Comparison of ENCODE assay signal across 7 mouse cellular contexts in genomic region chr7:102249531-102249895, GRCm38 (mm10). TPM values are rescaled to one million over a fixed set of nuclear protein-coding genes. Genes with fewer than 3 reads are reported as not detected.
DNase-seq lines count a peak whose midpoint lies in the region; ATAC-seq and TF ChIP-seq lines count a peak whose summit lies in the region.

No protein-coding gene starts in this region.

- TF ChIP-seq CTCF in lung, adult 2 months (IDR thresholded peaks at IDR 0.05; ENCODE audit: insufficient read depth, low read length): no peak
- TF ChIP-seq CTCF in bone marrow, adult 2 months (IDR thresholded peaks at IDR 0.05; ENCODE audit: control insufficient read depth, insufficient read depth, low read length): no peak
- no peak for TF ChIP-seq CTCF in lung, postnatal 0 days (IDR thresholded peaks at IDR 0.05)

- H3K9ac ChIP-seq in lung, postnatal 0 days (replicated peaks; ENCODE audit: low read depth): peak overlapping the region; percentile 95
- peak overlapping the region; percentile 88 for H3K9ac ChIP-seq in stomach, embryonic 14.5 days (replicated peaks; ENCODE audit: low read depth, low read length)

- ATAC-seq in lung, postnatal 0 days: peak; percentile 5
- ATAC-seq in stomach, embryonic 14.5 days (ENCODE audit: insufficient number of reproducible peaks, insufficient read depth, low FRiP score, low read depth): peak; percentile 12

- peak overlapping the region; percentile 81 for H3K4me2 ChIP-seq in lung, postnatal 0 days (replicated peaks; ENCODE audit: low read depth, low read length)
- peak overlapping the region; percentile 83 for H3K4me2 ChIP-seq in stomach, embryonic 14.5 days (replicated peaks; ENCODE audit: low read depth, low read length)

- under 1% methylated on average over 23 of the region's 23 CpGs for WGBS in lung, adult 2 months
- 0% methylated on average over 23 of the region's 23 CpGs for WGBS in bone marrow, adult 2 months
- under 1% methylated on average over 23 of the region's 23 CpGs for WGBS in lung, postnatal 0 days
- WGBS in stomach, embryonic 14.5 days: 0% methylated on average over 22 of the region's 23 CpGs

- H3K36me3 ChIP-seq in lung, postnatal 0 days (ENCODE audit: insufficient read depth, low read length): no peaks in the 10 kb centered on the region
- H3K36me3 ChIP-seq in stomach, embryonic 14.5 days (ENCODE audit: control insufficient read depth, insufficient read depth, low read length): no peaks in the 10 kb centered on the region

- no peaks in the 10 kb centered on the region for H3K27me3 ChIP-seq in lung, postnatal 0 days (replicated peaks; ENCODE audit: insufficient read depth, low read length)
- H3K27me3 ChIP-seq in stomach, embryonic 14.5 days (ENCODE audit: control insufficient read depth, insufficient read depth, low read length): no peaks in the 10 kb centered on the region

- no peak for DNase-seq in lung, adult 2 months
- DNase-seq in lung, postnatal 25 days (ENCODE audit: low spot score): no peak
- peak; percentile 48 for DNase-seq in forelimb bud, embryonic 11.5 days (ENCODE audit: low read depth, low spot score)
- peak; percentile 64 for DNase-seq in lung, postnatal 0 days (ENCODE audit: low spot score)
- DNase-seq in adrenal gland, adult 2 months: no peak

- peak; percentile 10; the same call in 1 of the 2 replicates for TF ChIP-seq POLR2A in lung, adult 2 months (IDR thresholded peaks at IDR 0.05; ENCODE audit: borderline replicate concordance, extremely low read depth, low read depth, low read length)
- TF ChIP-seq POLR2A in bone marrow, adult 2 months (IDR thresholded peaks at IDR 0.05; ENCODE audit: borderline replicate concordance, control insufficient read depth, low read depth, low read length): 0 out of 2 replicates have a peak, but pooled peaks have one; percentile 8

- TF ChIP-seq EP300 in lung, postnatal 0 days (IDR thresholded peaks at IDR 0.05): no peak

- H3K4me3 ChIP-seq in lung, adult 2 months (replicated peaks; ENCODE audit: extremely low read depth, low read depth, low read length): peak overlapping the region; percentile 80
- H3K4me3 ChIP-seq in bone marrow, adult 2 months (replicated peaks; ENCODE audit: control insufficient read depth, low read depth, low read length): peak overlapping the region; percentile 98
- peak overlapping the region; percentile 93 for H3K4me3 ChIP-seq in lung, postnatal 0 days (ENCODE audit: low read depth, low read length)
- H3K4me3 ChIP-seq in stomach, embryonic 14.5 days (ENCODE audit: low read depth, low read length): peak overlapping the region; percentile 97

- H3K27ac ChIP-seq in bone marrow, adult 2 months (ENCODE audit: control insufficient read depth, insufficient read depth, low read depth, low read length, poor library complexity): peak overlapping the region; percentile 97
- peak overlapping the region; percentile 99 for H3K27ac ChIP-seq in lung, postnatal 0 days (ENCODE audit: low read length)
- H3K27ac ChIP-seq in stomach, embryonic 14.5 days (ENCODE audit: low read length): peak overlapping the region; percentile 99

- no peaks in the 10 kb centered on the region for H3K9me3 ChIP-seq in lung, postnatal 0 days (ENCODE audit: low read length)
- no peaks in the 10 kb centered on the region for H3K9me3 ChIP-seq in stomach, embryonic 14.5 days (ENCODE audit: control insufficient read depth, low read depth, low read length)

- H3K4me1 ChIP-seq in lung, adult 2 months (ENCODE audit: control insufficient read depth, insufficient read depth, low read length): peaks cover 41% of the 10 kb centered on the region
- H3K4me1 ChIP-seq in bone marrow, adult 2 months (ENCODE audit: control insufficient read depth, insufficient read depth, low read length): peaks cover 4% of the 10 kb centered on the region
- peaks cover 42% of the 10 kb centered on the region for H3K4me1 ChIP-seq in lung, postnatal 0 days (ENCODE audit: insufficient read depth, low read depth, low read length)
- H3K4me1 ChIP-seq in stomach, embryonic 14.5 days (ENCODE audit: control insufficient read depth, insufficient read depth, low read length): peaks cover 36% of the 10 kb centered on the region

RNA-seq across cellular contexts. Expression of gene Rhog, which starts 6.3 kb away (rescaled TPM):
- 101 and 113 TPM in 2 replicates for polyA plus RNA-seq in lung, adult 2 months (2012; rRNA removed)
- polyA plus RNA-seq in bone marrow, adult 2 months (2011; ENCODE audit: insufficient read depth, insufficient read length, low replicate concordance, missing spikeins): 89.0 and 95.2 TPM in 2 replicates
- 133 and 141 TPM in 2 replicates for polyA plus RNA-seq in lung, postnatal 0 days (2015; fragmentation: Nextera tagmentation; extraction: Ambion mirVana)
- polyA plus RNA-seq in stomach, embryonic 14.5 days (2014; fragmentation: Nextera tagmentation; extraction: Ambion mirVana): 61.6 and 65.1 TPM in 2 replicates
- total RNA-seq in adrenal gland, adult 2 months (2021): 10 to 100 TPM; 48.0 to 62.7 TPM
- 60.0 and 69.0 TPM in 2 replicates for polyA plus RNA-seq in adrenal gland, adult 2 months (2012; rRNA removed)

RNA-seq across cellular contexts. Expression of gene Stim1, which starts 18.1 kb away (rescaled TPM):
- polyA plus RNA-seq in lung, adult 2 months (2012; rRNA removed): 74.0 and 78.7 TPM in 2 replicates
- 12.8 and 24.8 TPM in 2 replicates for polyA plus RNA-seq in bone marrow, adult 2 months (2011; ENCODE audit: insufficient read depth, insufficient read length, low replicate concordance, missing spikeins)
- polyA plus RNA-seq in lung, postnatal 0 days (2015; fragmentation: Nextera tagmentation; extraction: Ambion mirVana): 18.6 and 19.1 TPM in 2 replicates
- polyA plus RNA-seq in stomach, embryonic 14.5 days (2014; fragmentation: Nextera tagmentation; extraction: Ambion mirVana): 24.9 and 25.6 TPM in 2 replicates
- total RNA-seq in adrenal gland, adult 2 months (2021): 10 to 100 TPM; 68.2 to 74.8 TPM
- polyA plus RNA-seq in adrenal gland, adult 2 months (2012; rRNA removed): 68.4 and 77.7 TPM in 2 replicates

RNA-seq across cellular contexts. Expression of gene Pgap2, which starts 39.5 kb away (rescaled TPM):
- polyA plus RNA-seq in lung, adult 2 months (2012; rRNA removed): 147 and 180 TPM in 2 replicates
- 6.9 and 24.4 TPM in 2 replicates for polyA plus RNA-seq in bone marrow, adult 2 months (2011; ENCODE audit: insufficient read depth, insufficient read length, low replicate concordance, missing spikeins)
- 109 and 137 TPM in 2 replicates for polyA plus RNA-seq in lung, postnatal 0 days (2015; fragmentation: Nextera tagmentation; extraction: Ambion mirVana)
- 99.0 and 103 TPM in 2 replicates for polyA plus RNA-seq in stomach, embryonic 14.5 days (2014; fragmentation: Nextera tagmentation; extraction: Ambion mirVana)
- total RNA-seq in adrenal gland, adult 2 months (2021): 10 to 100 TPM; 62.6 to 96.0 TPM
- polyA plus RNA-seq in adrenal gland, adult 2 months (2012; rRNA removed): 320 and 360 TPM in 2 replicates

RNA-seq across cellular contexts. Expression of gene Nup98, which starts 39.5 kb away (rescaled TPM):
- 14.2 and 17.8 TPM in 2 replicates for polyA plus RNA-seq in lung, adult 2 months (2012; rRNA removed)
- polyA plus RNA-seq in bone marrow, adult 2 months (2011; ENCODE audit: insufficient read depth, insufficient read length, low replicate concordance, missing spikeins): 10.4 and 18.9 TPM in 2 replicates
- 15.5 and 17.0 TPM in 2 replicates for polyA plus RNA-seq in lung, postnatal 0 days (2015; fragmentation: Nextera tagmentation; extraction: Ambion mirVana)
- polyA plus RNA-seq in stomach, embryonic 14.5 days (2014; fragmentation: Nextera tagmentation; extraction: Ambion mirVana): 51.6 and 53.5 TPM in 2 replicates
- total RNA-seq in adrenal gland, adult 2 months (2021): 10 to 100 TPM; 47.8 to 84.4 TPM
- 10.1 and 13.5 TPM in 2 replicates for polyA plus RNA-seq in adrenal gland, adult 2 months (2012; rRNA removed)

Comparison
In these comparisons a context has a peak if more than half of its experiments do, and no peak if none do; other contexts are left out.
1. DNase-seq: peak in forelimb bud, embryonic 11.5 days (single experiment) and lung, postnatal 0 days (single experiment); none in lung, adult 2 months (single experiment), lung, postnatal 25 days (single experiment) and adrenal gland, adult 2 months (single experiment).
2. Peak in every context shown above with its lines, with median percentiles within 50 percentile points of each other: H3K4me3 ChIP-seq and H3K27ac ChIP-seq.